Mouse (Mus musculus) ES-E14 (cell line): Measurements from ENCODE around the gene 4930558K02Rik. TPM values are rescaled to one million over a fixed set of nuclear protein-coding genes. Genes with fewer than 3 reads are reported as not detected.

Source experiments
- DNase-seq: peaks from one replicate; pipeline ENCODE4 v3.0.0-alpha.2; 2013; ENCODE audit warnings: low read depth, low spot score
- H3K27ac ChIP-seq: 2 replicates; pipeline ENCODE4 v1.5.1; 2012; ENCODE audit warnings: low read depth, mild to moderate bottlenecking, low read length, moderate library complexity, mixed read lengths; ENCODE audit not compliant: poor library complexity, insufficient read depth, severe bottlenecking
- H3K36me3 ChIP-seq: 2 replicates; pipeline ENCODE4 v1.6.1; 2012; ENCODE audit warnings: mild to moderate bottlenecking, low read length, moderate library complexity, mixed read lengths; ENCODE audit not compliant: control insufficient read depth, poor library complexity, insufficient read depth, severe bottlenecking
- H3K4me1 ChIP-seq, 2 experiments: fragments of 150-350 bp in 1 of 2; sonication (generic) in 1 of 2; 2 replicates each; pipeline ENCODE4 v1.6.1; 2012; ENCODE audit warnings: low read length in 2 of 2, mild to moderate bottlenecking in 1 of 2, mixed read lengths in 1 of 2; ENCODE audit not compliant: control insufficient read depth in 2 of 2, insufficient read depth in 2 of 2, poor library complexity in 1 of 2
- H3K4me3 ChIP-seq, 2 experiments: fragments of 150-350 bp in 1 of 2; sonication (generic) in 1 of 2; 2 replicates each; pipeline ENCODE4 v1.5.1; 2012; ENCODE audit warnings: low read length in 2 of 2, low read depth in 1 of 2, mild to moderate bottlenecking in 1 of 2, mixed read lengths in 1 of 2; ENCODE audit not compliant: insufficient read depth in 1 of 2, poor library complexity in 1 of 2, severe bottlenecking in 1 of 2
- H3K9ac ChIP-seq: 2 replicates; pipeline ENCODE4 v1.6.1; 2012; ENCODE audit warnings: low read depth, mild to moderate bottlenecking, low read length, mixed read lengths; ENCODE audit not compliant: poor library complexity, insufficient read depth, severe bottlenecking
- H3K9me3 ChIP-seq: fragments of 150-350 bp; sonication (generic); 2 replicates; pipeline ENCODE4 v1.6.1; 2012; ENCODE audit warnings: low read depth, mild to moderate bottlenecking, low read length; ENCODE audit not compliant: control insufficient read depth, insufficient read depth
- CHD2 ChIP-seq: IDR thresholded peaks from 2 replicates; pipeline ENCODE4 v1.6.1; 2014; ENCODE audit warnings: mild to moderate bottlenecking, low read depth, low read length, inconsistent platforms
- HCFC1 ChIP-seq: IDR thresholded peaks from 2 replicates; pipeline ENCODE4 v1.6.1; 2012; ENCODE audit warnings: low read length, inconsistent platforms, borderline replicate concordance; ENCODE audit not compliant: insufficient read depth
- MAFK ChIP-seq: IDR thresholded peaks from 2 replicates; pipeline ENCODE4 v1.6.1; 2014; ENCODE audit warnings: mild to moderate bottlenecking, low read depth, low read length, inconsistent platforms; ENCODE audit not compliant: insufficient read depth
- ZC3H11A ChIP-seq: IDR thresholded peaks from 2 replicates; pipeline ENCODE4 v1.6.1; 2012; ENCODE audit warnings: low read depth, mild to moderate bottlenecking, inconsistent platforms, low read length, borderline replicate concordance
- ZNF384 ChIP-seq: IDR thresholded peaks from 2 replicates; pipeline ENCODE4 v1.6.1; 2012; ENCODE audit warnings: low read depth, low read length, inconsistent platforms
- in situ Hi-C, 2 experiments: fragments of 600-800 bp; cut with MboI; formaldehyde crosslinking; loops; one replicate each; pipeline ENCODE4 v1.15.1; 2025; ENCODE audit warnings: low sequenced_read_pairs in 2 of 2, inconsistent platforms in 1 of 2; ENCODE audit not compliant: unreplicated experiment in 2 of 2
- total RNA-seq: library from RNA; depleted of rRNA; stranded (reverse); fragments of 300-350 nt; gene quantifications from 2 replicates; pipeline ENCODE4 v1.2.3, GENCODE M21; 2012; rRNA removed

Gene 4930558K02Rik
- total RNA-seq, 1 experiment: not detected

DNA sequence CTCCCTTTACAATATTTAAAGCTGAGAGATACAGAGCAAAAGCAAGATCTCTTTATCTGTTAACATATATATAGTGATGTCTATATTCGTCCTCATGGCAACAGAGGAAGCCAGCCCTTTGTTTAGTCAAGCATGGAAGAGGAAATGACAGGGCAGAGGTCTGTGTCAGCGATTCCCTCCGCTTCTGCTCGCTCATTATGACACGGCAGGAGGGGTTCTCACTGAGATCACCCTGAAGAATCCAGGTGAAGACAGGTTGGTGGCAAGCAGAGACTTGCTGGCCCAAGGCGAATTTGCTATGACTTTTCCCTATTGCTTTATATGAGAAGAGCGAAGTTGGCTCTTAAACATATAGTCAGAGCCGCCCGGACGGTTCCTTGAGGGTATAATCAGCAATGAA lies 83.3 kb downstream of the 4930558K02Rik start:
- DNase-seq: no peak
- Histone ChIP-seq H3K4me3 (no peak overlapping the region), H3K36me3 (no peaks in the 10 kb centered on the region), H3K27ac (no peak overlapping the region), H3K4me1 (no peaks in the 10 kb centered on the region), H3K9me3 (no peaks in the 10 kb centered on the region), H3K9ac (no peak overlapping the region)
- no peak for TF ChIP-seq HCFC1
- no peak for TF ChIP-seq MAFK
- no peak for TF ChIP-seq ZNF384
- no peak for TF ChIP-seq CHD2
- TF ChIP-seq ZC3H11A: no peak
- in situ Hi-C loops: no loop called here

DNA sequence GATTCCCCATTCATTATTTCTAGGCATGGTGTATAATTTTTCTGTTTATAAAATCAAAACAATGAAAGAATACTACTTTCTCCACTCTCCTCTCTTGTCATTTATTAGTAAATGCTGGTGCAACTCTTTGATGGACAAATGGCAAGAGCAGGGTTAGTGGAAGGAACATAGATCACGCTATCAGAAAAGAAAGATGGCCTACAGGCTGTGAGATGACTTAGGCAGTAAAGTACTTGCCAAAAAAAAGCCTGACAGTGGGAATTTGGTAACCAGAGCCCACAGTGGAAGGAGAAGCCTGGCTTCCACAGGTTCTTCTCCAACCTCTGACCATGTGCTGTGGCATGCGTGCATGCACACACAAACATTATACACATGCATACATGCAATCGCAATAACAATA lies 84.4 kb downstream of the 4930558K02Rik start:
- no peaks in the 10 kb centered on the region for H3K4me1 ChIP-seq
- no peaks in the 10 kb centered on the region for H3K36me3 ChIP-seq
- no peak overlapping the region for H3K27ac ChIP-seq
- no peak overlapping the region for H3K9ac ChIP-seq
- in situ Hi-C loops: no loop called here
- H3K9me3 ChIP-seq: no peaks in the 10 kb centered on the region
- no peak overlapping the region for H3K4me3 ChIP-seq
- TF ChIP-seq ZNF384: no peak
- TF ChIP-seq MAFK: no peak
- TF ChIP-seq ZC3H11A: no peak
- no peak for TF ChIP-seq HCFC1
- no peak for TF ChIP-seq CHD2
- DNase-seq: no peak

- no peaks in the 10 kb centered on the region for H3K4me1 ChIP-seq
- H3K36me3 ChIP-seq: no peaks in the 10 kb centered on the region
- in situ Hi-C loops: no loop called here
- no peak overlapping the region for H3K9ac ChIP-seq
- no peak overlapping the region for H3K27ac ChIP-seq
- TF ChIP-seq ZNF384 (no peak), MAFK (no peak), CHD2 (no peak), HCFC1 (no peak), ZC3H11A (no peak)
- no peak for DNase-seq
- H3K9me3 ChIP-seq: no peaks in the 10 kb centered on the region
- no peak overlapping the region for H3K4me3 ChIP-seq
Measured at GRCm38 (mm10) chr1:161894553-161894952, 84.9 kb downstream of the 4930558K02Rik start.

DNA sequence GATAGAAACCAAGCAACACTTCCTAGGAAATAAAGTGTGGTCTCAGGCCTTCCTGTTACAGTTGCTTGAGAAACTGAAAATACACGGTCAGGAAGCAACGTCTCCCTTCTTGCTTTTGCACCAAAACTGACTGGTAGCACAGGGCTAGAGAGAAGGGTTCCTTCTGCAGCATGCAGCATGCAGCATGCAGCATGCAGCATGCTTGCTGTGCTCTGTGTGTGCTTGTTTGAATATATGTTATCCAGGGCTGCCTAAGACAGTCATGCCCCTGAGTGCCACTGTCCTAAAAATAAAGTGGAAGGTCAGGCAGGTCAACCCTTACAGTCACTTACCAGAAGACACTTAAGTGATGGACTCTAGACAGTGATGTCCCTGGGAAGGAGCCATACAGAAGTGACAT lies 85.3 kb downstream of the 4930558K02Rik start:
- no peak for DNase-seq
- no peaks in the 10 kb centered on the region for H3K36me3 ChIP-seq
- no peak overlapping the region for H3K27ac ChIP-seq
- H3K9me3 ChIP-seq: no peaks in the 10 kb centered on the region
- TF ChIP-seq HCFC1 (no peak), CHD2 (no peak), MAFK (no peak), ZNF384 (no peak), ZC3H11A (no peak)
- no peaks in the 10 kb centered on the region for H3K4me1 ChIP-seq
- H3K9ac ChIP-seq: no peak overlapping the region
- in situ Hi-C loops: no loop called here
- no peak overlapping the region for H3K4me3 ChIP-seq

Other genes starting within 250 kb of the 4930558K02Rik start
- 0.22 and 0.26 TPM in 2 replicates for gene Fasl, start 191.1 kb downstream of the 4930558K02Rik start, total RNA-seq
- 48.2 and 56.9 TPM in 2 replicates for gene Suco, start 103.0 kb downstream of the 4930558K02Rik start, total RNA-seq
- gene Pigc, start 10.4 kb downstream of the 4930558K02Rik start, total RNA-seq: 3.8 and 6.4 TPM in 2 replicates